17 mouse cellular contexts compared by ENCODE assay signal in the genomic region with DNA sequence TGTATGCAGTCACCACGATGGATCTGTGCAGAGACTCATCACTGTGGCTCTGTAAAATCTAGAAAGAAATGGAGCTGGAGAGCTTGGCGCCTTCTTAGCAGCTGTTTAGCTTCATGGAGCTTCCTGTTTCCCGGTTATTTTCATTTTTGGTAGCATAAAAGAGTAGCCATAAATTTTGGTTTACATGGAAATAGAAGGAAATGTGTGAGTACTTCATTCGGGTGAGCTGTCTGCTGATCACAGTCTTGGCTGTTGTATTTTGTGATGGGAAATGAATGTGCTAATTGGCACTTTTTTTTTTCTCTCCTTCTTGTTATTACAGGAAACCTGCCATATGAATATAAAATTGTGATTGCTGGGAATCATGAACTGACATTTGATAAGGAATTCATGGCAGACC.
"Had no signal": no experiment of that assay in that cellular context is flagged by ENCODE, and none has a peak within 500 bp of the region (broad histone marks: within the 10 kb centered on the region; RNA-seq: fewer than 3 reads in every experiment).

No protein-coding gene starts in this region.

- H3K9ac ChIP-seq: limb, embryonic 15.5 days; liver, embryonic 12.5 days; lung, embryonic 14.5 days; neural tube, embryonic 15.5 days had no signal

- ATAC-seq: intestine, embryonic 16.5 days; liver, embryonic 12.5 days had no signal

- H3K4me1 ChIP-seq: liver, embryonic 12.5 days had no signal

- H3K9me3 ChIP-seq: limb, embryonic 15.5 days; liver, embryonic 12.5 days; neural tube, embryonic 15.5 days had no signal

- H3K36me3 ChIP-seq: limb, embryonic 15.5 days; liver, embryonic 12.5 days had no signal

- H3K27ac ChIP-seq: limb, embryonic 15.5 days; liver, embryonic 12.5 days; neural tube, embryonic 15.5 days; stomach, postnatal 0 days had no signal

- H3K27me3 ChIP-seq: limb, embryonic 15.5 days; liver, embryonic 12.5 days; neural tube, embryonic 15.5 days had no signal

- H3K4me3 ChIP-seq: limb, embryonic 15.5 days; liver, embryonic 12.5 days; myocyte; neural tube, embryonic 15.5 days had no signal

- DNase-seq: kidney, adult 2 months; kidney, postnatal 10 days; layer of hippocampus, postnatal 36 days; lung, embryonic 14.5 days; lung, postnatal 10 days; lung, postnatal 4 days; right cerebral cortex, adult 18-20 months; right cerebral cortex, postnatal 25 days; thymus, adult 18-20 months; thymus, postnatal 14 days had no signal

- H3K4me2 ChIP-seq: limb, embryonic 15.5 days; liver, embryonic 12.5 days; lung, embryonic 14.5 days; midbrain, embryonic 11.5 days; neural tube, embryonic 15.5 days had no signal
